Mouse (Mus musculus) olfactory bulb, adult 2 months (tissue): ENCODE measurements around the gene 1700020A23Rik. TPM values are rescaled to one million over a fixed set of nuclear protein-coding genes. Genes with fewer than 3 reads are reported as not detected.

Experiments
- H3K27ac ChIP-seq: fragments of 200-500 bp; 2 replicates; pipeline ENCODE4 v1.5.1; 2012; ENCODE audit warnings: low read depth, low read length; ENCODE audit not compliant: insufficient read depth
- H3K4me1 ChIP-seq: fragments of 200-500 bp; 2 replicates; pipeline ENCODE4 v1.6.1; 2012; ENCODE audit warnings: low read length; ENCODE audit not compliant: control insufficient read depth, insufficient read depth
- H3K4me3 ChIP-seq: fragments of 200-500 bp; 2 replicates; pipeline ENCODE4 v1.5.1; 2012; ENCODE audit warnings: mild to moderate bottlenecking, low read depth, low read length, moderate library complexity; ENCODE audit not compliant: insufficient read depth
- CTCF ChIP-seq: fragments of 200-500 bp; IDR thresholded peaks from 2 replicates; pipeline ENCODE4 v1.5.1; 2012; ENCODE audit warnings: low read depth, mild to moderate bottlenecking, low read length, moderate library complexity; ENCODE audit not compliant: insufficient read depth
- POLR2A ChIP-seq: fragments of 200-500 bp; IDR thresholded peaks from 2 replicates; pipeline ENCODE4 v1.6.1; 2012; ENCODE audit warnings: mild to moderate bottlenecking, low read depth, low read length, moderate library complexity; ENCODE audit not compliant: insufficient read depth
- WGBS: fragments of 180-500 bp; shearing (Covaris S2); methylation state at CpG from one replicate; pipeline ENCODE4 v1.1.7; 2018; 5-methylcytosine and 5-hydroxymethylcytosine counted together
- polyA plus RNA-seq: library from polyadenylated mRNA; stranded (reverse); fragments of >200 nt; gene quantifications from 2 replicates; pipeline ENCODE4 v1.2.4, GENCODE M21; 2012; ENCODE audit warnings: low replicate concordance; ENCODE audit not compliant: missing spikeins, insufficient read depth, insufficient read length

The 1700020A23Rik gene
- polyA plus RNA-seq, 1 experiment = not detected

GRCm38 (mm10) chr2:130442162-130442561 lies 37.1 kb downstream of the 1700020A23Rik start:
- no peak for TF ChIP-seq CTCF
- no peak for TF ChIP-seq POLR2A
- 81% methylated on average over 10 of the region's 10 CpGs for WGBS
- Histone ChIP-seq H3K4me3 (no peak overlapping the region), H3K4me1 (no peaks in the 10 kb centered on the region), H3K27ac (no peak overlapping the region)

DNA sequence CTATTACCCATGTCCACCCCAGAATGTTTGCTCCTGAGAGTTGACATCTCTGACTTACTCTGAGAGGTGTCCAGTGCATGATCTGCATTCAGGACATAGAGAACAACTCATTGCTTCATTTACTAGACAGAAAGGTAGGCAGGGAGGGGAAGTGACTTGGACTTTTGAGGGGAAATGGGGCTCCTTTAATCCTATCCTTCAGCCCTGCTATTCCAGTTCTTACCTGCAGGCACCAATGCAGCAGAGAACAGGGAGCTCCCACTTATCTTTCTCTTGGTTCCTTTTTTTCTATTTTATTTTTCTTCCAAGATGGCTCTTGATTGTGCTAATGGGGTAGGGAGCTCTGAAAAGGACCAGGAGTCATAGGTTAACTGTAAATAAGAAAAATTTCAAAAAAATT lies 43.4 kb downstream of the 1700020A23Rik start:
- Histone ChIP-seq H3K4me1 (peaks cover 10% of the 10 kb centered on the region), H3K4me3 (no peak overlapping the region), H3K27ac (no peak overlapping the region)
- no peak for TF ChIP-seq POLR2A
- TF ChIP-seq CTCF = no peak

GRCm38 (mm10) chr2:130449021-130449793 lies 44.1 kb downstream of the 1700020A23Rik start:
- 10% methylated on average over 17 of the region's 17 CpGs for WGBS
- peaks cover 12% of the 10 kb centered on the region for H3K4me1 ChIP-seq
- TF ChIP-seq POLR2A = no peak
- no peak for TF ChIP-seq CTCF
- no peak overlapping the region for H3K27ac ChIP-seq
- H3K4me3 ChIP-seq = peak overlapping the region; percentile 77

DNA sequence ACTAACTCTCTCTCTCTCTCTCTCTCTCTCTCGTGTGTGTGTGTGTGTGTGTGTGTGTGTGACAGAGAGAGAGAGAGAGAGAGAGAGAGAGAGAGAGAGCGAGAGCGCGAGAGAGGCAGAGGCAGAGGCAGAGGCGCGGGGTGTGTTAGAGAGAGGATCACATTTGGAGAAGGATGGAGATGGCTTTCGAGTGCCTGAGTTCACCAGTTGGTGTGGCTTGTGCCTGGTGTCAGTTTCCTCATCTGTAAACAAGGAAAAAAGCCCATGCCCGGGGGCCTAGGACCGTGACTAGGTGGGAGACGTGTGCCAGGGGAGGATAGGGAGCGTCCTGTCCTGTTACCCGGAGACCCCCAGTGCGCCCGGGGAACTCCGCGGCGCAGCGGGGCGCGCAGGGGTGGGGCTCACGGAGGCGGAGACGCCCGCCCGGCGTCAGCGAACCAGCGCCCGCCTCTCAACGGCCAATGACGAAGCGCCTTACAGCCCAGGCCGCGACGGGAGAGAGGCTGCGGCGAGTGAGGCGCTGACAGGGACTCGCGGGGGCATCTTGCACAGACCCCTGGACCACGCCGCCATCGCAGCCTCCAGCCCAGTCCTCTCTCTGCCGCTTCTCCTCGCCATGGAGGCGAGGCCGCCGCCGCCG lies 44.9 kb downstream of the 1700020A23Rik start, which contains the start of gene Ptpra:
Gene Ptpra (plus strand): TSS at position 485 of the 640 bp plus-strand sequence.
- peak; percentile 97 for TF ChIP-seq POLR2A
- no peak for TF ChIP-seq CTCF
- Histone ChIP-seq H3K4me3 (peak within 1 kb of the TSS; percentile 77), H3K27ac (peak within 1 kb of the TSS; percentile 86), H3K4me1 (peaks cover 14% of the 10 kb centered on the region)
- under 1% methylated on average over 50 of the region's 50 CpGs for WGBS

- TF ChIP-seq CTCF (no peak), POLR2A (no peak)
- under 1% methylated on average over 47 of the region's 47 CpGs for WGBS
- Histone ChIP-seq H3K27ac (peak overlapping the region; percentile 86), H3K4me1 (peaks cover 17% of the 10 kb centered on the region), H3K4me3 (peak overlapping the region; percentile 77)
Measured at GRCm38 (mm10) chr2:130450434-130450796, 45.4 kb downstream of the 1700020A23Rik start.

- Histone ChIP-seq H3K4me3 (peak overlapping the region; percentile 35), H3K4me1 (peaks cover 19% of the 10 kb centered on the region), H3K27ac (no peak overlapping the region)
- 13% methylated on average over 14 of the region's 14 CpGs for WGBS
- TF ChIP-seq POLR2A (no peak), CTCF (no peak)
Measured at GRCm38 (mm10) chr2:130451086-130451726, 46.1 kb downstream of the 1700020A23Rik start.

GRCm38 (mm10) chr2:130451727-130452090 lies 46.6 kb downstream of the 1700020A23Rik start:
- no peak for TF ChIP-seq POLR2A
- TF ChIP-seq CTCF = no peak
- peaks cover 22% of the 10 kb centered on the region for H3K4me1 ChIP-seq
- H3K4me3 ChIP-seq = peak overlapping the region; percentile 35
- H3K27ac ChIP-seq = no peak overlapping the region
- 15% methylated on average over 3 of the region's 3 CpGs for WGBS

- Histone ChIP-seq H3K4me3 (no peak overlapping the region), H3K4me1 (peaks cover 23% of the 10 kb centered on the region), H3K27ac (no peak overlapping the region)
- WGBS = 34% methylated on average over 2 of the region's 2 CpGs
- TF ChIP-seq CTCF = no peak
- TF ChIP-seq POLR2A = no peak
Measured at GRCm38 (mm10) chr2:130452266-130452665, 47.2 kb downstream of the 1700020A23Rik start.

DNA sequence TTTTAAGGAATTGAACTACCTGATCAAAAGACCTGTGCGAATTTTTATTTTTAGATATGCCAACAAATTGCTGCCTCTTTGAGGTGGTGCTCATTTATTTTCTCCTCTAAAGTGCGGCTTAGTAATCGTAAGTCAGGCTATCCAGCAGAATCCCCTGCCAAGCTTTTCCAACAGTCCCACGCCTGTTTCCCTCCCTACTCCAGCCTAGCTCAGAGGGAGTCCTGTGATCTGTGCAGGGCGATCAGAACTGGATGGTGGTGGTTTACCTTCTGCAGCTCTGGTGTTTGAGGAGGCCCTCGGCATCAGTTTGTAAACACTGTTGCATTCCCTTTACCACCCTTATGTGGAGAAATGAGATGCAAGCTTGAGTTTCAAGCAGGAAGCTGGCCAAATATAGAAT lies 48.4 kb downstream of the 1700020A23Rik start:
- H3K4me3 ChIP-seq = no peak overlapping the region
- 10% methylated on average over 6 of the region's 6 CpGs for WGBS
- no peak overlapping the region for H3K27ac ChIP-seq

More for the DNA sequence above, 48.4 kb downstream of the 1700020A23Rik start:
- TF ChIP-seq POLR2A (no peak), CTCF (no peak)
- peaks cover 23% of the 10 kb centered on the region for H3K4me1 ChIP-seq
